33 mouse cellular contexts compared by ENCODE assay signal in the genomic region with DNA sequence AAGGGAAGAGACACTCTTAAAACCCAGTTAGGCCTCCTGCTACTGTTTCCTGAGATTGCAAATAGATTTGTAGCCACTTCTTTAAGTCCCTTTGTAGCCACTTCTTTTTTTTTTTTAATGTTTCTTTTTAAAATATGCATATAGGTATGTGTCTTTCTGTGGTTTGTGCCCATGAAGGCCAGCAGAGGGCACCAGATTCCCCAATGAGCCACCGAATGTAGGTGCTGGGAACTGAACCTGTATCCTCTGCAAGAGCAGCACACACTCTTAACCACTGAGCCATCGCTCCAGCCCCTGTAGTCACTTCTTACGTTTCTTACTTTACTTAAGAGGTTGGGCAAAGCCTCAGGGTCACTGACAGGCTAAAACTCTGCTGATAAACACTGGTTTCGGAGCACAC. TPM values are rescaled to one million over a fixed set of nuclear protein-coding genes. Genes with fewer than 3 reads are reported as not detected.
DNase-seq lines count a peak whose midpoint lies in the region; ATAC-seq and TF ChIP-seq lines count a peak whose summit lies in the region.
"Had no signal": no experiment of that assay in that cellular context is flagged by ENCODE, and none has a peak within 500 bp of the region (broad histone marks: within the 10 kb centered on the region; RNA-seq: fewer than 3 reads in every experiment).

No protein-coding gene starts in this region.

- H3K4me2 ChIP-seq in liver, postnatal 0 days (ENCODE audit: low read depth, low read length): no peak overlapping the region
- H3K4me2 ChIP-seq in liver, embryonic 12.5 days: no peak overlapping the region
- H3K4me2 ChIP-seq: forebrain, embryonic 12.5 days; intestine, embryonic 15.5 days; limb, embryonic 13.5 days; liver, embryonic 13.5 days; lung, embryonic 14.5 days had no signal

- DNase-seq in liver, postnatal 0 days: no peak
- DNase-seq in ES-E14 (ENCODE audit: low read depth, low spot score) (peak; percentile 15), ZHBTc4 (ENCODE audit: low read depth, low spot score) (peak; percentile 51)
- no peak for DNase-seq in right cerebral cortex, postnatal 36 days (ENCODE audit: low spot score in 2 of 2)
- no peak for DNase-seq in frontal cortex, postnatal 14 days (ENCODE audit: low spot score in 2 of 2)
- DNase-seq: adrenal gland, postnatal 25 days; B cell, adult 2 months; cerebellum, adult 2 months; cerebellum, postnatal 14 days; forebrain, postnatal 0 days; gastrocnemius, postnatal 10 days; heart, postnatal 14 days; kidney, adult 9 months; kidney, postnatal 14 days; liver, embryonic 13.5 days; lung, embryonic 14.5 days; lung, postnatal 14 days; right cerebral cortex, postnatal 25 days; spleen, adult 18-20 months; thymus, adult 18-20 months; thymus, postnatal 25 days had no signal

- no peak overlapping the region for H3K4me3 ChIP-seq in liver, postnatal 0 days (ENCODE audit: low read depth, low read length)
- H3K4me3 ChIP-seq in liver, embryonic 12.5 days: no peak overlapping the region
- no peak overlapping the region for H3K4me3 ChIP-seq in ES-E14 (ENCODE audit: insufficient read depth in 1 of 2, low read depth in 1 of 2, low read length in 2 of 2, poor library complexity in 1 of 2, severe bottlenecking in 1 of 2)
- H3K4me3 ChIP-seq: forebrain, embryonic 12.5 days; hindbrain, embryonic 10.5 days; intestine, embryonic 15.5 days; limb, embryonic 13.5 days; liver, embryonic 13.5 days; midbrain, embryonic 10.5 days had no signal

- ATAC-seq in liver, postnatal 0 days: no peak
- ATAC-seq in liver, embryonic 12.5 days: no peak
- no peak for ATAC-seq in megakaryocyte progenitor cell, adult 5-6 weeks (replicated peaks; ENCODE audit: poor library complexity)
- ATAC-seq: forebrain, postnatal 0 days; hindbrain, embryonic 16.5 days; intestine, embryonic 15.5 days; midbrain, embryonic 16.5 days had no signal

- no peak for TF ChIP-seq EP300 in liver, postnatal 0 days (IDR thresholded peaks at IDR 0.05; ENCODE audit: low read depth)

- H3K9ac ChIP-seq in liver, postnatal 0 days (replicated peaks): no peak overlapping the region
- H3K9ac ChIP-seq in liver, embryonic 12.5 days: no peak overlapping the region
- H3K9ac ChIP-seq in ES-E14 (ENCODE audit: insufficient read depth, low read depth, low read length, poor library complexity, severe bottlenecking): no peak overlapping the region
- H3K9ac ChIP-seq: forebrain, embryonic 12.5 days; forebrain, postnatal 0 days; intestine, embryonic 15.5 days; limb, embryonic 13.5 days; liver, embryonic 13.5 days; lung, embryonic 14.5 days had no signal

- WGBS in liver, postnatal 0 days (ENCODE audit: insufficient replicate concordance): 79% methylated on average over 4 of the region's 4 CpGs
- WGBS in liver, embryonic 12.5 days (ENCODE audit: insufficient replicate concordance): 68% methylated on average over 4 of the region's 4 CpGs

- H3K4me1 ChIP-seq in liver, postnatal 0 days (ENCODE audit: insufficient read depth): no peaks in the 10 kb centered on the region
- no peaks in the 10 kb centered on the region for H3K4me1 ChIP-seq in liver, embryonic 12.5 days
- H3K4me1 ChIP-seq in ES-E14 (ENCODE audit: control insufficient read depth in 2 of 2, insufficient read depth in 2 of 2, low read length in 2 of 2, poor library complexity in 1 of 2): no peaks in the 10 kb centered on the region
- H3K4me1 ChIP-seq: hindbrain, embryonic 10.5 days; liver, embryonic 13.5 days; midbrain, embryonic 10.5 days had no signal

- H3K9me3 ChIP-seq in liver, postnatal 0 days (ENCODE audit: low read length): no peaks in the 10 kb centered on the region
- no peaks in the 10 kb centered on the region for H3K9me3 ChIP-seq in liver, embryonic 12.5 days (replicated peaks)
- no peaks in the 10 kb centered on the region for H3K9me3 ChIP-seq in ES-E14 (ENCODE audit: control insufficient read depth, insufficient read depth, low read depth, low read length)
- H3K9me3 ChIP-seq: forebrain, embryonic 12.5 days; hindbrain, embryonic 10.5 days; intestine, embryonic 15.5 days; liver, embryonic 13.5 days; midbrain, embryonic 10.5 days had no signal

- TF ChIP-seq CTCF in liver, postnatal 0 days (IDR thresholded peaks at IDR 0.05; ENCODE audit: low read depth): peak; percentile 24

- H3K27ac ChIP-seq in liver, postnatal 0 days (ENCODE audit: low read depth): no peak overlapping the region
- no peak overlapping the region for H3K27ac ChIP-seq in liver, embryonic 12.5 days
- no peak overlapping the region for H3K27ac ChIP-seq in ES-E14 (ENCODE audit: insufficient read depth, low read depth, low read length, poor library complexity, severe bottlenecking)
- H3K27ac ChIP-seq: forebrain, embryonic 12.5 days; hindbrain, embryonic 10.5 days; intestine, embryonic 15.5 days; limb, embryonic 13.5 days; liver, embryonic 13.5 days; midbrain, embryonic 10.5 days had no signal

- no peaks in the 10 kb centered on the region for H3K27me3 ChIP-seq in liver, postnatal 0 days (ENCODE audit: insufficient read depth, low read length)
- H3K27me3 ChIP-seq in liver, embryonic 12.5 days (replicated peaks): no peaks in the 10 kb centered on the region
- H3K27me3 ChIP-seq: forebrain, embryonic 12.5 days; intestine, embryonic 15.5 days; limb, embryonic 13.5 days; liver, embryonic 13.5 days had no signal

- H3K36me3 ChIP-seq in liver, postnatal 0 days (replicated peaks; ENCODE audit: insufficient read depth, low read length): no peaks in the 10 kb centered on the region
- no peaks in the 10 kb centered on the region for H3K36me3 ChIP-seq in liver, embryonic 12.5 days
- no peaks in the 10 kb centered on the region for H3K36me3 ChIP-seq in ES-E14 (ENCODE audit: control insufficient read depth, insufficient read depth, low read length, poor library complexity, severe bottlenecking)
- H3K36me3 ChIP-seq: forebrain, embryonic 12.5 days; hindbrain, embryonic 10.5 days; intestine, embryonic 15.5 days; limb, embryonic 13.5 days; liver, embryonic 13.5 days; midbrain, embryonic 10.5 days had no signal

- in situ Hi-C loops in ES-E14 (cut with MboI; ENCODE audit: low sequenced_read_pairs in 2 of 2, unreplicated experiment in 2 of 2): no loop called here

TF ChIP-seq in ES-E14, 5 proteins besides CTCF, POLR2A, EP300 and RAD21:
- TF ChIP-seq HCFC1 (IDR thresholded peaks at IDR 0.05; ENCODE audit: borderline replicate concordance, insufficient read depth, low read length) (no peak), CHD2 (IDR thresholded peaks at IDR 0.05; ENCODE audit: low read depth, low read length) (no peak), MAFK (IDR thresholded peaks at IDR 0.05; ENCODE audit: insufficient read depth, low read depth, low read length) (no peak), ZC3H11A (IDR thresholded peaks at IDR 0.05; ENCODE audit: borderline replicate concordance, low read depth, low read length) (no peak), ZNF384 (IDR thresholded peaks at IDR 0.05; ENCODE audit: low read depth, low read length) (no peak)

RNA-seq across cellular contexts. Expression of a gene that starts 19.4 kb away (rescaled TPM):
- polyA plus RNA-seq in liver, postnatal 0 days (2015; fragmentation: Nextera tagmentation; extraction: Ambion mirVana): 0.18 and 0.20 TPM in 2 replicates
- 0.11 TPM in 2 replicates for polyA plus RNA-seq in liver, embryonic 12.5 days (2016; fragmentation: Nextera tagmentation; extraction: Ambion mirVana)
- total RNA-seq in ES-E14 (2012; rRNA removed): 0.18 TPM in 1 of 2 replicates, not detected in the other
- 0.12 and 0.20 TPM in 2 replicates for total RNA-seq in megakaryocyte progenitor cell, adult 5-6 weeks (2015)
- 0.47 and 1.3 TPM in 2 replicates for total RNA-seq in megakaryocyte progenitor cell, adult 5-6 weeks (2017)
- polyA plus RNA-seq: heart, embryonic 14.5 days; intestine, embryonic 15.5 days had no signal

RNA-seq across cellular contexts. Expression of a gene that starts 51.5 kb away (rescaled TPM):
- not detected in 2 replicates for polyA plus RNA-seq in liver, postnatal 0 days (2015; fragmentation: Nextera tagmentation; extraction: Ambion mirVana)
- 0.14 and 0.19 TPM in 2 replicates for polyA plus RNA-seq in liver, embryonic 12.5 days (2016; fragmentation: Nextera tagmentation; extraction: Ambion mirVana)
- total RNA-seq in ES-E14 (2012; rRNA removed): 0.22 and 0.32 TPM in 2 replicates
- total RNA-seq in megakaryocyte progenitor cell, adult 5-6 weeks (2015): not detected in 2 replicates
- 0.17 and 0.21 TPM in 2 replicates for total RNA-seq in megakaryocyte progenitor cell, adult 5-6 weeks (2017)
- total RNA-seq: adrenal gland, adult 18-20 months; adrenal gland, postnatal 25 days; heart, postnatal 14 days had no signal
- polyA plus RNA-seq: gonadal fat pad, adult 2 months; liver, embryonic 13.5 days had no signal

Comparison
In these comparisons a context has a peak if more than half of its experiments do, and no peak if none do; other contexts are left out.
1. DNase-seq: peak in ES-E14 (single experiment) and ZHBTc4 (single experiment); none in liver, postnatal 0 days (single experiment), right cerebral cortex, postnatal 36 days (0 of 2) and frontal cortex, postnatal 14 days (0 of 2).